Mouse (Mus musculus) heart, postnatal 25 days (tissue): ENCODE data around the gene Gfi1b. TPM values are rescaled to one million over a fixed set of nuclear protein-coding genes. Genes with fewer than 3 reads are reported as not detected.
A peak's percentile ranks its signal among the peaks of the same experiment; 100 is the strongest.

Experiments
- DNase-seq: peaks from one replicate; pipeline ENCODE4 v3.0.0; 2022; ENCODE audit warnings: low spot score
- intact Hi-C: fragments of 180-260 bp; cut with DNase I; formaldehyde crosslinking; loops from one replicate; pipeline ENCODE4 v1.15.1; 2025
- total RNA-seq, 2 experiments: library from RNA; stranded (reverse); gene quantifications; 2 replicates each; pipeline ENCODE4 v1.2.3; 2021

Gene Gfi1b
- total RNA-seq, 2 experiments from 2014 or later: not detected

DNA sequence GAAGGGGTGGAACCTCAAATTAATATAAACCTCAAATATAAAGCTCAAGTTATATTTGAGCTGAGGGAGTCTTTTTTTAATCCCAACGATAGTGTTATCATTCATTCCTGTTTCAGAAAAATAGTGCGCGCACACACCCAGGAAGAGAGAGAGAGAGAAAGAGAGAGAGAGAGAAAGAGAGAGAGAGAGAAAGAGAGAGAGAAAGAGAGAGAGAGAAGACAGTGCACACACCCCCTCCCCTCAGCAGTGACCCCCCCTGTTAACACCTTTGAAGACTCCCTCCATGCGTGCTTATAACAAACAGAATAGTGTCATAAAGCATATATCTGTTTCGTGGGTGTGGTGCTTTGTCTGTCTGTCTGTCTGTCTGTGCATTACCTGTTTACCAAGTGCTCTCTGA, 18.2 kb downstream of the Gfi1b start:
- DNase-seq: no peak
- intact Hi-C loops: no loop called here

DNA sequence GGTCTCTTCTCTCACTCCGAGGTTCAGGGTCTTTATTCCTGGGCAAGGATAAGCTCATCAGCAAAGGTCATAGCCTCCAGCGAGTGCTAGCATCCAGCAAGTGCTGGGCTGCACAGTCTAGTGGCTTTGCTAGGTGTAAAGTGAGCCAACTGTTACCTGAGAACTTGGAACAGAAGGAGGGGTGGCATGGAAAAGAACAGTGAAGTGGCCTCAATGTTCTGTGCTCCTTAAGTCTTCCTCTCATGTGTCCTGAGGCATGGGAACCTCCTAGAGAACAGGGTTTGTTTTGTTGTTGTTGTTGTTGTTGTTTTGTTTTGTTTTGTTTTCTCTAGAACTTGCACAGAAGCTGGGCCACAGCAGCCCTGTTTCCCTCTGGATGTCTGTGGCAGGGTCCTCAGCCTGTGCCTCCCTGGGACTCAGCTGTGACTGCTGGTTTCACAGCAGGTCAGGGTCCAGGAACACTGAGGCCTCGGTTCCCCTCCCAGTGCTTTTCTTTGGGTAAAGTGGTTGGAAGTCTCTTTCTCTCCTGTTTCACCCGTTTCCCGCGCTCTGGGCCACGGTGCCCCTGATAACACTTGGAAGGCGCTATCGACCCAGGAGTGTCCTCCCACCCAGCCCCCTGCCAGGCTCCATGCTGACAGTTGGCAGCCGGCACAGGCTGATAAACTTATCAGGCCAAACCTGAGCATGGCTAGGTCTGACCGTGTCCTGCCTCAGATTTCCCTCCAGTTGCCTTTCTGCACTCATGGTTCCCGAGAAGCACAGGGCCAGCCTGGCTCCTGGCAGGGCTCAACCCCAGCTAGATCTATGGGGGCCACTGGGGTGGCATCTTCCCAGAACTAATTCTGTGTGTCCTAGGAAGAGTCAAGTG, 19.8 kb downstream of the Gfi1b start:
- intact Hi-C loops: no loop called here
- no peak for DNase-seq

DNA sequence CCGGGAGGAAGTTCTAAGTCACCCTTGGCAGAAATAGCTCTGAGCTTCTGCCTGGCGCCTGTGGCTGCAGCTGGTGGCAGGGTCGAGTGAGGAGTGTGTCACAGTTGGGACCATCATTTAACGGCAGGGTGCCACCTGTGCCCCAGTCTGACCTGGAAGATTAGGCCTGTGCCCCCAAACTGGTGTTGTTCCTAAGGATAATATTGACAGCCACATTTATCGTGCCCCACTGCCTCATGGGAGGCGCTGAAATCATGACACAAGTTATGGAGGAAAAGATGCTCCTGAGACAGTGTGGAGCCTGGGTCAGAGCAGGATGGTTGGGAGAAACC, 22.2 kb downstream of the Gfi1b start:
- intact Hi-C loops: no loop called here
- no peak for DNase-seq

DNA sequence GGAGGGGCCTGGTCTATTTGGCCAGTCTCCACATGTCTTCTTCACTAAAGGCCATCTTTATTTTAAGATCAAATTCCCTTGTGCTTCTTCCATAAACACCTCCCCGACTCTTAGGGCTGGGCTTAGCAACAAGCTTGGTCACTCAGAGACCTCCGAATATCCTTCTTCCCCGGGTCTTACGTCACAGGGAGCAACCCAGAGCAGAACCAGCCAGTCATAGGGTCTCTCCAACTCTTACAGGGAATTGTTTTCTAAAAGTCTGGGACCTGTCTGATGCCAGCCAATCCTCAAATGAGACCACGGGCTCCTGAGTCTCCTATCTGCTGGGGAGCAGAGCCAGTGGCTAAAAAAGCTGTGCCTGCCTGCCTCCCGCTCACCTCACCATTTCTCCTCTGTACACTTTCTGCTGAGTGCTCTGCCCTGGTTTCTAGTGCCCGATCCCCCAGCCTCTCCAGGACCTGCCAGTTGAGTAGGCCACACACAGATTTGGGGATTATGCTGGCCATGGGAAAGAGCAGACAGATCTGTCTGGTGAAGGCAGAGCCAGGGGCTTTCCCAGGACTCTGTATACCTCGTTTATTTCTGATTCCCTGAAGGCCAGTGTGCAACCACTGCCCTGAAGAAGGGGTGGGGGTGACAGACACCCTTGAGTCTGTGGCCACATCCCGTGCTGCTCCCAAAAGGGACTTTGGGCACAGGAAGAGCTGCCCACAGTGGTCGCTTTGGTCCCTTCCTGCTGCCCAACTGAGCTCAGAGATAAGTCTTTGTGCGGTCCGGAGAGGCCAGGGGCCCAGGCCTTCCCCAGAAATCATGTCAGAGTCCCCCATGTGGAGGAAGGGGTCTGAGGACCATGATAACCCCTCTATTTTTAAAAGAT, 22.9 kb downstream of the Gfi1b start:
- intact Hi-C loops: no loop called here
- DNase-seq: no peak

DNA sequence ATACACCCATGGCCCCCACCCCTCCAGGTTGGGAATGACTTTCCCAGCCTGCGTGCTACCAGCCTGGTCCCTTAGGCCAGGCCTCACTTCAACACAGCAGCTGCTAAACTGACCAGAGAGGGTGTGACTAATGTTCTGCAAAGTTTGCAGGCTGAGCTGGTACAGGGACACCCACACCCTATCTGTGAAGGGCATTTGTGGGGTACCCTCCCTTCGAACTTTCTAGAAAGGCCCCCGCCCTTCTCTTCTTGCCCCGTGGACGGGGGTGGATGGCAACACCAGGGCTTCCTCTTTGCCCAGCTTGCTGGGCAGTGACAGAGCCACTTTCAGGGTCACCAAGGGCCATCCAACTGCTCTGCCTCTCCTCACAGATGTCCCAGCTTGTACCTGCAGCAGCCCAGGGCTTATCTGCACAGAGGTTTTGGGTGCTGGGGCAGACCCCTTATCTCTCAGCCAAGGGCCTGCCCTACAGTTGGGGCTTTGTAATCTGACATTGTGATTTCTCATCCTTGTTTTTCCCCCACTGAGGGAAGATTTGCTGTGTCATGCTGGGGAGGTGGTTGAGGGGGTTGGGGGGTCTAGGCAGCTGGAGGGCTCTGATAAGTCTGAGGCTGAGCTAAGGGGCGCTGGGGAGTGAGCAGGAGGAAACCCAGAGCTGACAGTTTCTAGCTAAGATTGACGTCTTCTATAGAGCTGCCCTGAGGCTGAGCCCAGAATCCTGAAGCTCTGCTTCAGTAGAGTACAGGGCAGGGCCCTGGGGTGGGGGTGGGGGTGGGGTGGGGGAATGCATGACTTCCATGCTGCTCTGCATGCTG, 23.8 kb downstream of the Gfi1b start:
- no peak for DNase-seq
- intact Hi-C loops: no loop called here

DNA sequence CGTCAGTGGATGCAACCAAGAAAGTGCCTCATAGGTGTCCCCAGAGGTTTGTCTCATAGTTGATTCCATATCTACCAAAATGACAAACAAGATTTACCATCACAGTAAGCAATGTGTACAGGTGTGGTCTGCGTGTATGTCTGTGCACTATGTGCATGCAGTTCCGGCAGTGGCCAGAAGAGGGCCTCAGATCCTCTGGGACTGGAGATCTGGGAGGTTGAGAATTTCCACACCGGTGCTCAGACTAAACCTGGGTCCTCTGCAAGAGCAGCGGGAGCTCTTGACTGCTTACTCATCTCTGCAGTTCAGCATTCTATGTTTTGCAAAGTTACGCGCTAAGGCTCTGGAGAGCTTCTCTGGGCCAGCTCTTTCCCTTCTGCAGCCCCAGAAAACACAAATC, 24.8 kb downstream of the Gfi1b start:
- DNase-seq: no peak
- intact Hi-C loops: no loop called here

DNA sequence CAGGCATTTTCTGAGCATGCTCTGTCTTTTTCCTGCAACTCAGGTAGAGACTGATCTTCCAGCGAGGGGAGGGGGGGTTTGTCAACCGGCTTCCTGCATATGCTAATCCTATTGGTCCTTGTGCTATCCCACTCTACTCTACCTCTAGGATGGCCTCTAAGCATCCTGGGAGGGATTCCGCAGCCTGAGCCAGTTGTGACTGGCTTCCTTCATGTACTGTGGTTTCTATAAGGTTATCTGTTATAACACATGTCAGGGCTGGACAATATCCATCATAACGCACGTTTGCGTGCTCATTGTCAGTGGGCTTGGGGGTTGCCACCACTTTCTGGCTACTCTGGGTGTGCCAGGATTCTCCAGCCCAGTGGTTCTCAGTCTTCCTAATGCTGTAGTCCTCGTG, 25.8 kb downstream of the Gfi1b start:
- DNase-seq: no peak
- intact Hi-C loops: no loop called here

DNA sequence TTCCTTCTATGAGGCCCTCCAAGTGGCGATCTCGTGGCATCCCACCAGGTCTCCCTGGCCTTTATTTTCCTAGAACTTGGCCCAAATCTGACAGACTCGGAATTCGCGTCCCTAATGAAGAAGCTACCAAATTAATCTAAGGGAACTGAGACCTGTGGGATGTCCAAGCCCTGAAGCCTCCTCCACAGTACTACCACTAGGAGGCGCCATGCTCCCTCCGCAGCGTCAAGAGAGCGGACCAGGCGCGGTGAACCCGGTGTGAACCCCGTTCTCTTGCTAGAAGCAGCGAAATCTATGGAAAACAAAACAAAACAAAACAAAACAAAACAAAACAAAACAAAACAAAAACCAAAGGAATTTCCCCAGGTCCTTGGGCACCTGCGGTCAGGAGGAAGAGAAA, 29.0 kb downstream of the Gfi1b start:
- intact Hi-C loops: no loop called here
- no peak for DNase-seq

DNA sequence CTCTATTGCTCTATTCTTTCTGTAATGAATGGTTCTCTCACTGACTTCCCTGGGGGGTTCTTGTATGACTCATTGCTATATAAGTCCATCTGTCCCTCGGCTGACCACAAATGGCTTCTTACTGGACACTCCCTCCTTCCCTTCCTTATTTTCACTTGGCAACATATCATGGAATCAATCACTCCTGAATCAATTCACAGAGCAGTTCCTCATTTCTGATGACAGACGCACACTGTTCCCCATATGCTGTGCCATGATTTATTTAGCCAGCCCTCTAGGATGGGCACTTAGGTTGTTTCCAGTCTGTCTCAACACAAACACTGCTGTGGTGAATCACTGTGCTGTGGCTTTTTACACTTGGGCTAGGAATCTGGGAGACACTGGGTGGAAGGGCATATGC, 30.3 kb downstream of the Gfi1b start:
- intact Hi-C loops: no loop called here
- DNase-seq: no peak

DNA sequence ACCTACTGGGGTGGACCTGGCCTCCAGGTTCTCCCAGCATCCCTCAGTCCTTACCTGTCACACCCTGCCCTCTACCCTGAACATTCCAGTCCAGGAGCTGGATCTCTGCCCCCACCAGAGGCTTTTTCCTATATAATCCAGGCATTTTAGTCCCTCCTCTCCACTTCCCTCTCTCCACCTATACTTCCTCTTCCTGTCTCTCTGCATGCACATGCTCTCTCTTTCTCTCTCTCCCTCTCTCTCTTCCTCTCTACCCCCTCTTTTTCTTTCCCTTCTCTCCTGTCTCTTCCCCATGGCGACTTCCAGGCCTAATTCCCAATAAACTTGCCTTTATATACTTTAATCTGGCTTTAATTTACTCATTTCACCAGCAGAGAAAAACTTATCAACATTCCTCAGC, 33.2 kb downstream of the Gfi1b start:
- DNase-seq: no peak
- intact Hi-C loops: no loop called here

DNA sequence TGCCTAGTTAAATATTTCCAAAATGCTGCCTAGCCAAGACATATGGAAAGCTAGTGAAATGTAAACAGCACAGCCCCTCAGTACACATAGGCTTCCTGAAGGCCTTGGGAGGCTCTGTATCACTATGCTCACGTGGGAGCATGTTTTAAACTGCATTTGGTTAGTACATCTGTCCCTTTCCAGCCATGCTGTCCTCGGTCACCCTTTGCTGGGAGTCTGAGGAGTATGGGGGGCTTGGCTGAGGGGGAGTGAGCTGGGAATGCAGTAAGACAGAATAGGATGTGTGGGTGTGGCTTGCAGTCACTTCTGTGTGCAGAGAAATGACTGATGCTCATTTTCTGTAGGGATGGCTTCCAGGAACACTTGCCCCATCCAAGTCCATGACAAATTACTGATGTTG, 36.1 kb downstream of the Gfi1b start:
- intact Hi-C loops: loop anchor here (1.0 kb wide), 1 partner anchor 69 kb away; no protein-coding TSS in a partner anchor
- DNase-seq: no peak

DNA sequence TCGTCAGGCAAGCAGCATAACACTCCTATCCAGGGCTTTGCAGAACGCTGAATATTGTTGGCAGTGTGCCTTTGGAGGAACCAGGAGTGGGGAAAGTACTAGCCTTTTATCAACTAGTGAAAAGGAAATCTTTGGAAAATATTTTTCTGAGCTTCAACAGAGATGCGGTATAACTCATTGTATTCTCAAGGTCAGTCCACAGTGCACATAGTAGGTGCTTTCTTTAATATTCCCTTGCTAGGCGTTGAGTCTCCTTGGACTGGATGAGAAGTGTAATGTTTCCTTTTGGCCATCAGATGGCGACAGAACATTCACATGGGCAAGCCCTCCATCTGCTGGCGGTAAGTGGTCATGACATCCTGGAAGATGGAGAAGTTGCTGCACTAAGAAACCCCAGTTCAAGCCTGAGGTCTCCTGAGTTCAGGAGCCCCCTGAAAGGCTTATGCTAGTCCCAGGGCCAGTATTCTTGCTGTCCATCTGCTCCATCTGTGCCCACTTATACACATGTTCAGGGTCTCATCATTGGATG, 36.7 kb downstream of the Gfi1b start:
- intact Hi-C loops: loop anchor here (1.0 kb wide), 1 partner anchor 69 kb away; no protein-coding TSS in a partner anchor
- peak; percentile 47 for DNase-seq

DNA sequence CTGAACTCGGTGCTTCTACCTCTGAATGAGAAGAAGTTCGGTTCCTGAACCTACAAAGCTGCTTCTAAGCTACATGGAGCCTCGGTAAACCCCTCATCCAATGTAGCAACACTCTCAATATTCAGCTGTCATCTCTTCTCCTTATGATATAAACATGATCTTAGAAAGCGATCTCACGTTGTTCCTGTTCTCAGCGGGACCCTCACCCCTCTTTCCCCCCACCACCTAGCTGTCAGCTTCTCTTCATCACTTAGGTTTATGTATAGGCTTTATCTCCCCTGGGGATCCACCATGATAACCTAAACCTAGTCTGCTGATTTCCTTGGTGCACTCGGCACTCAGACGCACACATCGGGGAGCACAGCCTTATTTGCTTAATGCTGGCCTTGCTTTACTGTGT, 38.1 kb downstream of the Gfi1b start, which contains the start of gene Gtf3c5:
Gtf3c5 (minus strand) TSS at position 101 of the 400 bp plus-strand sequence.
- no peak for DNase-seq
- intact Hi-C loops: no loop called here

DNA sequence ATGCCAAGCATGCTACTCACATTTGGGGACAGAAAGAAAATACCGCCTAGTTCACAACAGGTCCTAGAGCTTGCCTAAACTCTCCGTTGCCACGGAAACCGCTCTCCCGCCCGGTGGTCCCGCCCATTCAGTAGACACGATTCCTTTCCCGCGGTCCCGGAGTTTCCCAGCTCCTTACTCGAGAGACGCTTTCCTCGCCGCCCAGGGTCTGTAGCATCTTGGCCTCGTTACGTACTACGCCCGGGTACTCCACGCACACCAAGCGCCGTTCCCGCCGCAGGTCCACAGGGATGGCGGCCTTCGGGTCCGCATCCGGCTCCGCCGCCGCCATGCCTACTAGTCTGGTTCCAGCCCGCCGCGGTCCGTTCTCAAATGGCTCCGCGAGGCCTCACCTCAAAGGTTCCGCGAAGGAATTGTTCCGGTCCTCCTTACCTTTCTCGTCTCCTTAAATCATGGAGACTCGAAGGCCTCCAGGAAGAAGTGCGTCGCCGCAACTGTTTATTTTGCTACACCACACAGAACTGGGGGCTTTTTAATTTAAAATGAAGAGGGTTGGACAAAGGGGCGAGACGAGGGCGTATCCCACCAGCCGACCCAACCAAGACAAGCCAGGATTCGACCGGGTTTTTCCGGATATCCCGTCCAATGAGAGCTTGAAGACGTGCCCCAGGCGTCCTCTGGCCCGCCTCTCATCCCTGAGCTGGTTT, 39.0 kb downstream of the Gfi1b start:
- intact Hi-C loops: no loop called here

DNA sequence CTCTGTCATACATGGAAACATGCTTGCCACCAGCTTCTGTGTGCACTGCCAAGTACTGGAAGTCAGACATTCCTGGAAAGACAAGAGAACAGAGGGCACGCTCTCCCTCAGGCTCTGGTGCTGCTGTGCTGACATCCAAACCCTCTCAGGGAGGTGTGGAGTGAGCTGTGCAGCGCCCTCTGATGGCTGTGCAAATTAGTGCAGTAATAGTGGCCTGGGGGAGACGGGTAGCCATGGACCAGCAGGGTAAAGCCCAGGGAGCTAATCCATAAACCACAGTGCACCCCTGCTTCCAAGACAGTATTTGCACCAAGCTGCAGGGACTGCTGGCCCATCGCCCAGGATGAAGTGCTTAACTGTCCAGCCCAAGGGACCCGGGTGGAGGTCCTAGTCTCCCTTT, 43.8 kb downstream of the Gfi1b start:
- intact Hi-C loops: no loop called here
- no peak for DNase-seq

More for the DNA sequence above, 39.0 kb downstream of the Gfi1b start:
- peak; percentile 75 for DNase-seq

DNA sequence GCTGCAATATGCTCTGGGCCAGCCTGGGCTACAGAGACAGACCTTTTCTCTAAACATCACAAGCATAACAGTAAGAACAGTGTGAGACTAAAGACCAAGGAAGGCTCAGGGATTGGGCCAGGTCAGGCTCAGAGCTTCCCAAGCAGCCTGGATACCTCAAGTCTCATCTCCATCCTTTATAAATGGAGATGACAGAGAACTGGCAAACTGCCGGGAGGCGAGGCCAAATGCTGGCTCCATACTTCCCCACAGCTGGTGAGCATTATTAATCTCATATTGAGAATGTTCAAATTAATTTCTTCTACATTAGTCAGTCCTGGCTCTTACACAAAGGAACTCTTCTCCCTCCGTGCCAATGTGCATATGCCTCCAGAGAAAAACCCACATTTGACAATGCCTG, 45.0 kb downstream of the Gfi1b start:
- no peak for DNase-seq
- intact Hi-C loops: no loop called here

DNA sequence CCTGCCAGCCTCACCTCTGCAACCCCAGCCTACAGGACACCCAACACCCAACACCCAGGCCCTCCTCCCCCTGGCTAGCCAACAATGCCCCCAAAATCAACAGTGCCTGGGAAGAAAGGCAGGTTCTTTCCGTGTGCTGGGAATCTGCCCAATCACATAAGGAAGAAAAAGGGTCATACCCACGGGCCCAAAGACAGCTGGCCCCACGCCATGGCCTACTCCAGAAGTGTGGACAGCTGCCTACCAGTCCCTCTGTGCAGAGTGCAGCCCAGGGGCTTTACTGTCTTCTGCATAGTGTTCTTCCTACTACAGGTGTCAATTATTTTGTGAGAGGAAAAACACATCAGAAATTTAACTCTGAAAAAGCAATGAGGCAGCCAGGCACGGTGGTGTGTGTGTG, 46.4 kb downstream of the Gfi1b start:
- DNase-seq: no peak
- intact Hi-C loops: no loop called here

DNA sequence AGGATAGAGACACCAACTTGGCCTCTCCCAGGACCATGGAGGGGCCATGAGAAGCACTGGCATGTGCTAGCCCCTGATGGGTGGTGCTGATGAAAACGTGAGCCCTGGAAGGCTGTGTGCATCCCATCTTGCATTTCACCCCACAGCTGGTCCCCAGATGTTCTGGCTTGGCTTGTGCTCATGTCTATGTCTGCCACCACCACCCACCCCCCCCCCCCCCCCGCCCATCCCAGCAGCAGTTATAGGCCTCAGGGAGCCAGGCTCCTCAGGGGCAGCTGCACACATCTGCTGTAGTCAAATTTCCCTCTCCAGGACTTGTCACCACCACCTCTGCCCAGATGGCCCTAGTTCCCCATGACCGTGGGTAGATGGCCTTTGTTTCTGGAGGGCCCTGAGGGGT, 51.9 kb downstream of the Gfi1b start:
- no peak for DNase-seq
- intact Hi-C loops: no loop called here

DNA sequence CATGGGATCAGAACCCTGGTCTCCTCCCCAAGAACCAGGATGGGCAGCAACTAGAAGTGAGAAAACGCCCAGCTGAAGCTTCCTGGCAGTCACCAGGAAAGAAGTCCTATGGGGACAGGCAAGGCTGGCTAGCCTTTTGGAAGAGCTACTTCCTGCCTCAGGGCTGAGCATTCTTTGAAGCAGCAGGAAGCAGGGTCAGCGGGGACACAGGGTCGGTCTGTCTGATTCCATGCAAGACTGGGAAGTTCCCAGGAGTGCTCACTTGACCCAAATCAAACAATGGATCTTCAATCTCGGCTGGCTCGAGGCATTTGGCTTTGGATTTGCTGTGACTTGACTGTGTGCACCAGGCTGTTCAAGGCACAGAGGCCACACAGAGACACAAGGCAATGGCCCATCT, 55.2 kb downstream of the Gfi1b start:
- DNase-seq: no peak
- intact Hi-C loops: no loop called here
